Mouse (Mus musculus) liver, adult 10 weeks (tissue): ENCODE data around the gene Syncrip. TPM values are rescaled to one million over a fixed set of nuclear protein-coding genes. Genes with fewer than 3 reads are reported as not detected.

Source experiments
- polyA plus RNA-seq: library from polyadenylated mRNA; stranded (reverse); fragments of 350-450 nt; fragmentation: Illumina TruSeq; extraction: RNeasy Lipid Tissue Mini Kit (QIAGEN cat#74804); gene quantifications from one replicate; pipeline ENCODE4 v1.2.3, GENCODE M21; 2014; ENCODE audit warnings: low read depth, low replicate concordance

Gene Syncrip
- polyA plus RNA-seq = 66.0 TPM

GRCm38 (mm10) chr9:88482230-88482828, at the start of gene Syncrip:
Syncrip (minus strand) TSS chr9:88482574.

GRCm38 (mm10) chr9:88438555-88439237, 43.7 kb downstream of the Syncrip start, which contains the start of gene Snx14:
Snx14 (minus strand) TSS chr9:88438958.

Other genes starting within 250 kb of the Syncrip start
- gene Nt5e, start 155.4 kb downstream of the Syncrip start, polyA plus RNA-seq = 67.3 TPM
- 33.1 TPM for gene Snx14, start 43.6 kb downstream of the Syncrip start, polyA plus RNA-seq
- gene Gm20537, start 26.0 kb downstream of the Syncrip start, polyA plus RNA-seq = not detected
- gene Zfp949, start 65.4 kb upstream of the Syncrip start, polyA plus RNA-seq = 7.2 TPM
- gene Trim43a, start 98.3 kb upstream of the Syncrip start, polyA plus RNA-seq = not detected
- gene Mthfsl, start 237.7 kb upstream of the Syncrip start, polyA plus RNA-seq = 81.6 TPM
- gene Bcl2a1d, start 249.3 kb upstream of the Syncrip start, polyA plus RNA-seq = 1.2 TPM